Mouse (Mus musculus): ENCODE results near the gene Polh.

Gene Polh

DNA sequence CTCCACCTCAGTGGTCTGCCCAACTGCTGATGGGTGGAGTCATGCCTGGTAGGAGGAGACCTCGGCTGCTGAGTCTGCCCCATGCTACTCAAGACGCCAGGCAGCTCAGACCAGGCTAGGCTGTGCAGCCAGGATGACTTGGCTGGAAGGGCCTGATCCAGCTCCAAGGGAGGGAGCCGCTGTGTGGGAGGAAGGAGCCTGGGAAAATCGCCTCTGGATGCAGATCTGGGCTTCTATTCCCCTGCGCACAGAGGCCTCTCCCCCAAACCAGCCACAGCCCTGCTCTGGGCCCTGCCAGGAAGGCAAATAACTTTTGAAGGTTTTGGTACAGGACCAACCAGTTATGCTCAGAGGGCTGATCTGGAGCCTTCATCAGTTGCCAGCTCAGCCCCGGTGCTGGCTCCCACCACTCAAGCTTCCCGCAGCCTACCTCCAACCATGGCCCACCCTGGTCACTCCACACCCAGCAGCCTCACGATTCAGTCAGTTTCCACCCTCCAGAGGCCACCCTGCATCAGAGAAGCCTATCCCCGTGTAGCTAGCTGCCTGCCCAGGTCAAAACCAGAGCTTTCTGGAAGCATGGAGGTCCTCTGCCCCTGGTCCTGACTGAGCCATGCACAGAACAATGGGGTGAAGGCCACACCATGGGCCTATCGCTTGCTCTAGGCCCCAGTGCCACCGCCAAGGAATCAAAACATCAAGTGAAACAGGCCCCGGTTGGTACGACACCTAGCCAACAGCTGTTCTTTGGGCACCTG, 72.5 kb downstream of the Polh start:
- DNase-seq (ENCODE audit: low spot score), result no peak

DNA sequence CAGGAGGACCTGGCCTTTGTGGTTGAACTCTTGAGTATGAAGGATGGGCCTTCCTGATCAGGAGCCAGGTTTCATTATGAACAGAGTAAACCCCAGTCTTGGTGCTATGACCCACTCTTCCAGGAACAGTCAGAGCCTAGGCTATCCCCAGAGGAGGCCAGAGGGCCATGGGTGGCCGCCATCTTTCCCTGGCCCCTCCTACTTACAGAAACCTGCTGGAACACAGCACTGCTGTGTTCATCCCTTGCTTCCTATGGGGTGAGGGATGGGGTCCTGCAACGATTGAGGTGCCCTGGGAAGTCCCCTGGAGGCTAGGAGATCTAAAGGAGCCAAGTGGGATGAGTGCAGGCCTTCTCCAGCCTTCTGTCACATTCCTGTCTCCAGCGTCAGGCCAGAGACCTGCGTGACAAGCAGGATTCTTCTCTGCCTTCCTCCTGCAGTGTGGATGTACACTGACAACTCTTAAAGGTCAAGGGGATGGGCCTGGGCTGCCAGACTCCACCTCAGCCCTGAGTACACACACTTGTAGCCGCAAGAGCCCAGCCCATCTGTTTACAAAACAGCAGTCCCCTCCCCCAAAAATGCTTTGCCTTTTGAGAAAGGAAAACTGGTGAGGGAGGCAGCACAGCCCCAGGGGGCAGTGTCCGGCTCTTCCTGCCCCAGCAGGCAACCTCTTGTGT, 74.5 kb downstream of the Polh start:
- no peak for DNase-seq (ENCODE audit: low spot score)

DNA sequence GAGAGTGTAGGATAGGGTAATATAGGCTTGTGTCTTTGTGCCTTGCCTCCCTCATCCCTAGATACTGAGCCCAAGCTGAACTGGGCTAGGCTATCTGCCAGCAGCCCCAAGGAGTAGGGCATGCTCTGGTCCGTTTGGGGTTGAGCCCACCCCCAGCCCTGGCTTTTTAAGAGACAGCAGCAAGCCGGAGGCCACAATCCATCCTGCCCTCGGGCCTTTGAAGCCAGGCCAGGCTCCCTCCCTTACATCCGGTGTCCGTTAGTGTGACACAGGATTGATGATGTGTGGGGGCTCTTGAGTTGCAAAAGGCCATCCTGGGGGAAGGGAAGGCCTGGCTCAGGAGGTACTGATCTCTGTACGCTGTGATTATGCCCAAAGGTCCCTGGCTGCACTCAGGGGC, 75.8 kb downstream of the Polh start:
- no peak for DNase-seq (ENCODE audit: low spot score)

GRCm38 (mm10) chr17:46123953-46124700, 78.3 kb downstream of the Polh start:
- no peak for DNase-seq (ENCODE audit: low spot score)

DNA sequence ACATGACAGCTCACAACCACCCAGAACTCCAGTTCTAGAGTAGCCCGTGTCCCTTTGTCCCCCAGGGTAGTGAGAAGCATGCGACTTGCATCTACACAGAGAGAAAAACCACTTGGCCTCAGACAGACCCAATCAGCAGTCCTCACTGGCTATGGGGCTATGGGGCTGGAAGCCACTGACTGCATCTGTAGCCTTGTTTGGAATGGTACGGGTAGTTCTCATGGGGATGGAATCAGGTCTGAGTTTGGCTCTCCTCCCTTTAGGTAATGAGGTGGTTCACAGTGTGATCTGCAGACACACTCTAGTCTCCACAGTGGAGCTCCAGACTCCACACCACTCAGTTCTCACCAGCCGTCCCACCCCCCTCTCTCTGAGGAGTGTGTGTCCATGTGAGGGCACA, 79.2 kb downstream of the Polh start:
- no peak for DNase-seq (ENCODE audit: low spot score)

GRCm38 (mm10) chr17:46122791-46123190, 79.7 kb downstream of the Polh start:
- no peak for DNase-seq (ENCODE audit: low spot score)
